Mouse (Mus musculus): ENCODE measurements around the gene C2cd3.

DNA sequence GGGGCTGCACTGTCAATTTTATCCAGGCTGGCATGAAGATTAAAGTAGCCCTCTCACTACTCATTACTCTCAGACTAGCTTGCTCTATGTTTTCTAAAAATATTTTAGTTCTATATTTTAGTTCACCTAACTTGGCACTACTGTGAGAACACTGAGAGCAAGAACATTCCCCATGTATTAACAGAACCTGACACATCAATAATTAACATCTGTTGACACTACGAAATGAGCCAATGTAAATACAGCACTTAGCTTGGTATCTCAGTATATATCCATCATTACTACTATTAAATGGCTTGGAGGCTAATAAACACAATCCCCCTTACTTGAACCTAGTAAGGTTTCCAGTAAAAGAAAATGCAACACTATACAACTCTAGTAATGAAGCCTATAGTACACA is 15.3 kb upstream of the C2cd3 start:
- no peak for TF ChIP-seq CTCF (IDR thresholded peaks at IDR 0.05; ENCODE audit: insufficient read depth, low read depth, low read length)
- TF ChIP-seq POLR2A (IDR thresholded peaks at IDR 0.05; ENCODE audit: insufficient read depth, low read depth, low read length), result no peak

Measured in olfactory bulb, adult 2 months (tissue).